Mouse (Mus musculus) common myeloid progenitor, adult 5-6 weeks (primary cell): ENCODE measurements around the gene Ddx59. TPM values are rescaled to one million over a fixed set of nuclear protein-coding genes. Genes with fewer than 3 reads are reported as not detected.

Source experiments
- ATAC-seq: replicated peaks from 2 replicates; pipeline ENCODE4 v1.8.0; 2016; ENCODE audit warnings: low read depth, mild to moderate bottlenecking, moderate TSS enrichment, inconsistent platforms; ENCODE audit not compliant: poor library complexity, severe bottlenecking
- total RNA-seq: library from RNA; stranded (forward); fragments of 200-1000, 187-1606 nt; gene quantifications from 2 replicates; pipeline ENCODE4 v1.2.3, GENCODE M21; 2017

Gene Ddx59
- total RNA-seq: 10.0 and 11.6 TPM in 2 replicates

DNA sequence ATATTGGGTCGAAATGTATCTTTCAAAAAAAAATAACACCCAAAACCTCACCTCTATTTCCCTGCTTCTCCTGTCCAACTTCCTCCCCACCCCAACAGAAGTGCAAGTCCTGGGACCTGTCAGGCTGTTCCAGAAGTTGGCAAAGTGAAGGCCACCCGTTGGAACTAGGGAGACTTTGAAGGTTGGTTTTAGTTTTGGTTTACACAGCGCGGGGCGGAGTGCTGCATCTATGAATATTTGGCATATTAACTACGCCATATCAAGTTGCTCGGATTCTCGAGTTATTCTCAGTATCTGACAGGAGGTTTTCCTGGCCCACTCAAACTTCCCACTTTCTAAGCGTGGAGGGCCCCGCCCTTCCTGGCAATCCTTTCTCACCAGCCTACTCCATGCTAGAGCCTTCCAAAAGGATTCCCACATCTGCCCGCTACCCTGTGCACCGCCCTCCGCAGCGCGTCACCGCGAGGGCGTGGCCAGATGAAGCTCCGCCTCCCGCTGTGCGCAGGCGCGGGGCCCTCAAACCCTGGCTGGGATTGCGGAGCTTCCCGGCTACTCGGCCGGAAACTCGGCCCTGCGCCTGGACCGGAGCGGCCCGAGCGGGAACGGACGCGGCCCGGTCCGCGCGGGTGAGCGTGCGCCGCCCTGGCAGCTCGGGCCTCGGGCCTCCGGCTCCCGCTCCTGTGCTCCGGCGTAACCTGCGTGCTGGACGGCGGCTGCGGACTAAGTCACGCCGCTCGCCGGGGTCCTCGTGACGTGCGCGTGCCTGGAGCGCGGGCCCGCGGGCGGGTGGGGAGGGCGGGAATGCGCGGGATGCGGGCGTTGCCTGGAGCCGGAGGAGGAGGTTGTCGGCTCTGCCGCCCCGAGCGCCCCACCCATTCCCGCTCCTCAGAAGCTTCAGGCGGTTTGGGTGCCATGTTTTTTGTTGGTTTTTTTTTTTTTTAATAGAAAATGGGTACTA is at the start of gene Ddx59:
Gene Ddx59, plus strand, starts transcription at position 474 of the 958 bp plus-strand sequence.
- ATAC-seq: peak; percentile 93

DNA sequence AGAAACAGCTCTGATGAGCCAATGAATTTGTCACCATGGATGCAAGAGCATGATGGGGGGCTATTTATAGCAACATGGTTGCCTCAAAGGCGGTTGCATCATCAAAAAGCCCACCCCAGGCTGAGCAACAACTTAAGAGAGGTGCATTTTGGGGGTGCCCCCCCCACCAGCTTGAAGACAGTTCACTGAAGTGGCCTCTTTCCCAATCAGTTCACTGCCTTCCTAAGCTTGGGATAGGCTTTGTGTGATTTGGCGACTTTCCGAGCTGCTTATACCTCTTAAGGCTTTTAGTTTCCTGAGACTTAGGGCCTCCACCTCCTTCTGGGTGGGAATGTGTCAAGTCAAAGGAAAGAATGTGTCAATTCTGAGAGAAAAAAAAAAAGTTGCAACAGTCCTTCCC is 49.1 kb upstream of the Ddx59 start:
- no peak for ATAC-seq

DNA sequence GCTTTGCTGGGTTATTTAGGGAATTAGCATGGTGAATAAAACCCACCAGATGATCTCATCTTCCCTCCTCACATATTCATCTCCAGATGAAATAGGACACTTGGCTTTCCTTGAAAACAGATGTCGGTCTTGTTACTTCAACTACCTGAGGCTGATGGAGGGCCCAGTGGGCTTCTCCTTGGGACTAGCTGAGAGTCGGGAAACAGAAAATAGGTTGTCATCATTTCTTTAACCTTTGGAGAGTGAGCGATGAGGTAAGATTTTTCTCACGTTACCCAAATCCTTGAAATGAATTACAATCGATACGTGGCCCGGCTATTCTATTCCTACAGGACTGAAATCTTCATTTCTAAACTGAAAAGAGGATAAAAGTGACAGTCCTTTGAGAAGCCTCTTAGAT is 35.8 kb upstream of the Ddx59 start:
- ATAC-seq: no peak

DNA sequence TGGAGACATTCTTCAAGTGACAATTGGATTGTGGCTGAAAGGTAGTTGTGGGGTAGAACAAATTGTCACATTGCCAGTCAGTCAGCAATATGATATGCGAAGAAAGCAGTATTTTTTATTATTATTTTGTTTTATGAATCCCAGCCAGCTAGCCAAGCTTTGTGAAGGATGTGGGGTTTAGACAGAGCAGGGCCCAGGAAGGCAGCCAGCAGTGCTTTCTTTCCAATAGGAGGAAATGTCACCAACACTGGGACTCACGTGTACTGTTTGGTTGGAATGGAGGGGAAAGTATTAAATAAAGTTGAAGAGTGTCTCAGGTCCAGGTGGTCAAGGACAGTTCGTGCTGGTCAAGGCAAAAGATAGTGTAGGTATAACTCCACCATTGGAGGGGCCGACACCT is 34.9 kb upstream of the Ddx59 start:
- ATAC-seq: no peak

DNA sequence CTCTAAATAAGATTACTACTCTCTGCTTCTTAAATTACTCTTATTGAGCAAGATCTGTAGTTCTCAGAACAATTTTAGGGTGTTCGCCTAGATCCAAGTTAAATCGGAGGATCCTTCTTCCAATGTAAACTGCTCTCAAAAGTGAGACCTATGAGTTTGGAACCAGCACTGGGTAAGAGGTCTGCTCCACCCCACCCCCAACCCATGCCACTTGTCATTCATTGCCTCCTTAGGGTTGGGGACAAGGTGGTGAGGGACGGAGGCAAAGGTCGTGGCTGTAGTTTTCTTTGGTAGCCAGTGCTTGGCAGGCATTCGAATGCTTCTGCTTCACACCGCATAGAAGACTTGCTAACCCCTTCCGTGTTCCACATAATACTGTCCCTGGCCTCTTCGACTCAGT is 34.5 kb upstream of the Ddx59 start:
- no peak for ATAC-seq

DNA sequence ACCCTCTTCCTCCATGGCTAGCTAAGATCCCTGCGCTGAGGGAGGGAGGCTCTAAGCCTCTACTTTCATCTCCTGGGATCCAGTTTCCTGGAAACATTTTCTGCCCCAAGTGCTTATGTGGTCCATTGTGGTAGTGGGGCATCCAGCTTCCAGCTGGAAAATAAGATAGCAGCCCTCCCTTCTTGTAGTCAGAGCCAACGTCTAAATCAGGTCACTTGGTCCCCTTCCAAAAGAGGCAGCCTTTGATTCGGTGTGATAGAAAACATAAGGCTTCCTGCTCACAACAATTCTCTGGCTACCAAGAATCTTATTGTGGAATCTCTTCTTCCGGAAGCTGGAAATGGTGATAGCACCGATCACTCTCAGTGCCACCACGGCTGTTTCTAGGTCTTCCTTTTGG is 33.9 kb upstream of the Ddx59 start:
- ATAC-seq: no peak

DNA sequence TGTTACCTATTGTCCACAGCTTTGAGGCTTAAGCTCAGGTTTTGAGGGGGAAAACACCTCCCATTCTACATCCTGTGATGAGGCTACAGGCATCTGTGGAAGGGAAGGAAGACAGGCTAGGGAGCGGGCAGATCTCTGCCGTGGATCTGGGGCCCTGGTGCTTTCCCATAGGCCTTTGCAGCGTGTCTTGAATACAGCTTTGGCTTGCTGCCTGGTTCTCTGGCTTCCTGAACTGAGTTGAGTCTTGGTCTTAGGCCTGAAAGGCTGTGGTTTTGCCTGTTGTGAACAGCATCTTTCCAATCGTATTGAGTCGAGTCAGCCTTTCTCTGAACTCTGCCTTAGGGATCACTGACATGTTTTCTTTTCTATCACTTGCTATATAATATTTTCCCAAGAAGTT is 33.5 kb upstream of the Ddx59 start:
- no peak for ATAC-seq

DNA sequence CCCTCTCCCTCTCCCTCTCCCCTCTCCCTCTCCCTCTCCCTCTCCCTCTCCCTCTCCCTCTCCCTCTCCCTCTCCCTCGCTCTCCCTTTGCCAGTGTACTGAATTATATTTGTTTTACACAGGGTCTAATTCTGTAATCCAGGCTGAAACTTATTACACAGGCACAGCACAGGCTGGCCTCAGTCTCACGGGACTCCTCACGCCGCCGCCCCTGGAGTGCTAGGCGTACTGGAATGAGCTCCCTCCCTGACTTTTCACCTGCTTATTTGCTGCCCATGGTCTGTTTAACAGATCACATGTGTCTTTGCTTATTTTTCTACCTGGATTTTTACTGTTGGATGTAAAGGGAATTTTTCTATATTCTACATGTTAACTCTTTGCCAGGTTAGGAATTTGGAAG is 28.2 kb upstream of the Ddx59 start:
- ATAC-seq: no peak

DNA sequence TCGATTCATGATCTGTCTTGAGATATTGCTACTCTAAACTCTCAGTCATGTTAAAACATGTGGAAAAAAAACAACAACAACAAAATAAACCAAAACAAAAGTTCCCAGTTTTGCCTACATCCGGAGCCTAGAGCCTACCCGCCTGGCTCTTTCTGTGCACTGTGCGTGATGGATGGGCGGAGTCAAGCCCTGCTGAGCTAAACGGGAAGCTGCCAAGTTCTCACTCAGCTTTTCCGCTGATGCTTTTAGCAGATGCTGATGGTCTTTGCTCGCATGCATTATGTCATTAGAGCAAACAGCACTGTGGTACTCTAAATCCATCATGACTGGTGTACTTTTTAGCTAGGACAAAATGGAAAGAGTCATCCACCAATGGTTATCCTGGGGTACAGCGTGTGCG is 20.6 kb upstream of the Ddx59 start:
- ATAC-seq: peak; percentile 77; the same call in 1 of the 2 replicates

DNA sequence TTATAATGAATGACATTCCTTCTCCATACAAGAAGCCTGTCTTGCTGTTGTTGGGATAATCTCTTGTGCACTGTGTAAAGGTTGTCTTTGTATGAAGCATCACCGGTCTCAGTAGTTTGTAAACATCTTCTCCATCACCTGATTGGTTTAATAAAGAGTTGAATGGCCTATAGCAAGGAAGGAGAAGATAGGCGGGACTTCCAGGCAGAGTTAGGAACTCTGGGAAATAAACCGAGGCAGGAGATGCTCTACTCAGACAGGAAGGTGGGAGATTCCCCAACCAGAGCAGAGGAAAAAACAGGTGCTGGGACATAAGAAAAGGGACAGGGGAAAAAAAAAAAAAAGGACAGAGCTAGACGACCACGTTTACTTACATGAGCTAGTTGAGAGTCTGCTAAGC is 20.0 kb upstream of the Ddx59 start:
- ATAC-seq: no peak

DNA sequence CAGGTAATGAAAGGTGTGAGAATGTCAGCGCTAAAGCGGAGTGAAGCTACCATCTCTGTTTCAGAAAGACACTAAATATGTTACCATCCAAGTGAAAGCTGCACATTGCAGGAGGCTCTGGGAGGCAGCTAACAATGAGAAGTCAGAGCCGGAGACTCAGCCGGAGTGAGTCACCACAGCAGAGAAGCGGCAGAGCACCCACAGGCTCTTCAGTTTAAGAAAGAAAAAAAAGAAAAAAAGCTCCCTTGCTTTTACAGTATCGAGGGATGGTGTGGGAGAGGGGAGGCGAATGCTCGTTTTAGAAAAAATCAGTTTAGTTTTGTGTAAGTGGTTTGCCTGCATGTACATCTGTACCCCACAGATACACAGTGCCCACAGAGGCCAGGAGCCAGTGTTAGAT is 13.8 kb upstream of the Ddx59 start:
- no peak for ATAC-seq

DNA sequence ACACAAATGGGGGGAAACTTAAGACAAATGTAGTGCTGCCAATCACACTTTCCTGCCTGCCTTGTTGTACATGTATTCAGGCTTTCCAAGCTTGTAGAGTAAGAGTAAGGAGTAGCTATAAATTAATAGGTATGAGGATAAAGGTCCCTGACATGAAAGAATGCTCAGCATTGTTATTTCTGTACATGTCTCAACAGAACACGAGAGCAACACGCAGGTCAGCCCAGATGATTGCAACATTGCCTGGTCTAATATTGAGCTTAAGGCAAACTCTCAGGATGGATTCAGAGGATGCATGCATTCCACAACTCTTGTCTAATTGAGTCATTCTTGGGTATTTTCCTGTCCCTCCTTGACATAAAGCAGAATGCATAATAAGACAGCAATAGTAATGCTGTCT is 5.4 kb upstream of the Ddx59 start:
- no peak for ATAC-seq

DNA sequence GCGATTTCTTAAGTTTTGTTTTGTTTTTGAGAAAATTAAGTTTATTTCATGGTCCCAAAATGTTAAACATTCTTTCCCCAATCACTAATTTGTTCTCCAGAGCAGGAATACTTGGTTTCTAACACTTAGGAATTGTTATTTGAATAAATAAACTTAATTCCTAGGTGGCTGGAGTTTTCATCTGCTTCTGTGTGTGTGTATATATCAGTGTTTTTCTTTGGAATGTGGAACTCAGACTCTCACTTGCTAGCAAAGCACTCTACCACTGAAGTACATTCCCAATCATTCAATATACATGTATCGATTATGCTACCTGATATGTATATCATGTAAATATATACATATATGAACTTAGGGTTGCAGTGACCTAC is 670 bp downstream of the Ddx59 start:
- no peak for ATAC-seq

DNA sequence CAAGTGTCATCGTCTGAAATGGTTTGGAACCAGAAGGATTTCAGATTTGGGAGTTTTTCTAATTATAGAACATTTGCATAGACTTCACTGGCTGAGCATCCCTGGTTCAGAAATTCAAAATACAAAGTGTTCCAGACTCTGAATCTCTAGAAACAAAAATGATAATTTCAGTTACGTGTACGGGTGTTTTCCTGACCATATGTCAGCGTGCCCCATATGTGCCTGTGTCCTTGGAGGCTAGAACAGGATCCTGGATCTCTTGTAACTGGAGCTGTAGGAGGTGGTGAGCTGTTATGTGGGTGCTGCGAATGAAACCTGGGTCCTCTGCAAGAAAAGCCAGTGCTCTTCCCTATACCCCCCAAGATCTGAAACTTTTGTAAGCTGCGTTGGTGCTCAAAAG is 3.3 kb downstream of the Ddx59 start:
- no peak for ATAC-seq

DNA sequence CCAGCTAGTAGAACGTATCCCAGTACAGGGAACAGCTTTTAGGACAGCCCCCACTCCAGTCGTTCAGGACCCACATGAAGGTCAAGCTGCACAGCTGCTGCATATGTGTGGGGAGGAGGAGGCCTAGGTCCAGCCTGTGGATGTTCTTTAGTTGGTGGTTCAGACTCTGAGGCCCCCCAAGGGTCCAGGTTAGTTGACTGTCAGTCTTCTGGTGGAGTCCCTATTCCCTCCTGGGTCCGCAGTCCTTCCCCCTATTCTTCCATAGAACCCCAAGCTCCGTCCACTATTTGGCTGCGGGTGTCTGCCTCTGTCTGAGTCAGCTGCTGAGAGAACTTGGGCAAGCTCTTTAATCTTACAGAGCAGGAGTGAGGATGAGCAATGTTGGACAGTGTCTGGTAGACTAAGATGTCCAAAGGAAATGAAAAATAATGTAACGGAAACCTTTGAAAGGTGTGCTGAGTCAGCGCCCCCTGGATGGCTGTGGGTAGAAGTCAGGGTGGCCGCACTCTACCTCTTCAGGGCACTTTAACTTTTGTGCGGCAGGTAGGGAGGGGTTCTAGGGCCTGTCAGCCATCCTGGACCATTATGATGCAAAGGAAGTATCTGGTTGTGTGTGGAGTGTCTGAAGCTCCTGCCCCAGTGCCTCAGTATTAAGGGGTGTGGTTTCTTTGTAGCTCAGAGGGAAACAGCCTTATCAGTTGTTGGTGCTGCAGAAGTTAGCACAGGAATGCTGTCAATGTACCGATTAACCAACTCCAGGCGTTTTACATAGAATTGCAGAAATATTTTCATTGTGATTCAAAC is 12.3 kb downstream of the Ddx59 start:
- peak; percentile 76 for ATAC-seq

DNA sequence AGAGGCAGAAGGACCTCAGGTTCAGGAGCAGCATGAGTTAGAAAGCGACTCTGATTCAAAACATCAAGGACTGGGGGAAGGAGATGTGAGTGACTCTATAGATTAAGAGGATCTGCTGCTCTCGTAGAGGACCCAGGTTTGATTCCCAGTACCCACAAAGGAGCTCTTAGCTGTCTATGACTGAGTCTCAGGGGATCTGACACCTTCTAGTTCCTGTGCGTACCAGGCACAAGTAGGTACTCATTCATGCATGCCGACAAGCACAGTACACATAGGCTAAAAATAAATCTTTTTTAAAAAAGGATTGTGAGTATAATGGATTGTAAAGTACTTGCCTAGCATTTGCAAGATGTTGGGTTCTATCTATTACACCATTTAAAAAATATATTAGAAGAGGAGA is 13.9 kb downstream of the Ddx59 start:
- ATAC-seq: no peak

DNA sequence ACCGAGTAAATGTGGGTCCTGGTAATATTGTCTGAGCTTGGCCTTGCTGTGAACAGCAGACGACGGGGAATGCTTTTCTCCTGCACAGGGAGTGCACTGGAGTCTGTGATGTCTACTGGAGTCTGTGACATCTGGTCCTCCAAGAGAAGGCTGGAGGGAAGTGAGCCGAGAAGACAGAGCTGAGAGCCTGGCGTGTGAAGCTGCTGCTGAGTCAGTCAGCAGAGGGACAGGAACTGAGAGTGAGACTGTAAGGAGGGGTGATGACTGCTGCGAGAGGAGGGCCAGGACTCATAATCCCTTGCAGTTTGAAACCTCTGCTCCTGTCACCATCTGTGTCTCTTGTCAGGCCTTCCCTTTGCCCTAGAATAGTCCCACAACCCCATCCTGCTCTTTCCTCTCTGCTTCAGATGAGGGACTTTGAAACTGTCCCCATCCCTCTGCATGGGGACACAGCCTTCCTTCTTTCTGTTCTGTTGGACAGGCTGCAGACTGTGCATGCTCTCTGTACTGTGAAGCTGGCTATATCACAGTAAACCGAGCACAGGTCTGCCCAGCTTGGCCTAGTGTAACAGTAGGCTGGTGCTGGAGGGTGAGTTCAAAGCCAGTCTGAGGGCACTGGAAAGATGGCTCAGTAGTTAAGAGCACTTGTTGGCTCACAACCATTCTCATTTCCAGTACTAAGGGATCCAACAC is 15.2 kb downstream of the Ddx59 start:
- ATAC-seq: no peak

DNA sequence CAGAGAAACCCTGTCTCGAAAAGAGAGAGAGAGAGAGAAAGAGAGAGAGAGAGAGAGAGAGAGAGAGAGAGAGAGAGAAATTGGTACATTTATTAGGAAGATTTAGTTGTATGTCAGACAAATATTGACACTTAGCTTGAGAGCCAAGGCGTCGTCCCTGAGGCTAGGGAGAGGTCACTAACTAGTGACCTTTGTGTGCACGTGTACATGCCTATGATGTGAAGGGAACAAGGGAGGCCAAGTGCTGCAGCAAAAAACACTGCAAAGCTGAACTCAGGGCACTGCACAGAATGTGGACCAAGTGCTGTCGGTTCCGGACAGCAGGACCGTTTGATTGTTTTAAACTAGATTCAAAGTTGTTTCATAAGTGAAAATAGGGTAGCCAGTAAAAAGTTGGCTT is 25.7 kb downstream of the Ddx59 start:
- no peak for ATAC-seq

DNA sequence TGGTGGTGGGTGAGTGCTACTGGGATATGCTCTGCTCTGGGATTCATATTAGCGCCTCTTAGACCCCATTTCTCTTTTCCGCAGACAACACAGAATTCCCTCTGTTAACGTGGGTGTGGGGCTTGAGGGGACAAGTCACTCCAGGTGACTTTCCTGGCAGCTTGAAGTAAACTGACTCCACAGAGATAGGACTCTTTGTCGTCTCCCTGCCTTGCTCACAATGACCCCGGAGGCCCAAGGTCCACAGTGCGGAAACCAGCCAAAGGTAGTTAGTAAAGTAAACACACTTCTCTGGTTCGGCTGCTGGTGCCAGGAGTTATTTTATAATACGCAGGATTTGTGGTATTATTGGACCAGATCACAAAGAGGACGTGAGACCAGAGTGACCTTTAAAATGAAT is 27.7 kb downstream of the Ddx59 start:
- ATAC-seq: no peak

DNA sequence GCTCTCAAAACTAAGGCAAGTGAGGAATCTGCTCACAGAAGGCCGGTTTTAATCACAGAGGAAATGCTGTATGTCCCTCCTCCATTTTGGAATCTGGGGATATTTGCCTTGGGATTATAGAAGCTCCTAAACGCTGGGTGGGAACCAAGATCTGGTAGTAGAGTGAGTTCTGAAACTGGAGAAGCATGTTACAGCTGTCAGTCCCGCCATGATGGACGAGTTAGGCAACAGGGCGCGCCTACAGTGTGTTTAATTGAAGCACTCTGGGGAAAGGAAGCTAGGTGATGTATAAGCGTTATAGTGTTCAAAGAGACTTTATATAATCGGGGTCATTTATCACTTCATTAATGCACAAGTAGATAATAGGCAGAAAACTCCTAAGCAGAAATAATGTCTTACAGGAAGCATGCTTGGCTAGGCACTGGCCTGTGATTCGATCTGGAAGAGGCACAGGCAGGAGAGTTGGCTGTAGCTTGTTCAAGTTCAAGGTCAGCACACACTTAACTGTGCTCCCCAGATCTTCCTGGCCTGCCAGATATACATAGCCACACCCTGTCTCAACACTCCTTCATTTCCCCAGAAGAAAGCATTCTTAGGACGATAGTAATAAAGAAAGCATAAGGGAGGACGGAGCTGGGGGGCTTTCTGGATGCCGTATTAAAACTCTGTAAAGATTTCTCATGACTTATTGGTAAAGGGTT is 29.6 kb downstream of the Ddx59 start:
- peak; percentile 25; the same call in 1 of the 2 replicates for ATAC-seq
